Mouse (Mus musculus) granulocyte monocyte progenitor cell, adult 5-6 weeks (primary cell): Measurements from ENCODE around the gene Oard1. TPM values are rescaled to one million over a fixed set of nuclear protein-coding genes. Genes with fewer than 3 reads are reported as not detected.

Experiments
- ATAC-seq: replicated peaks from 2 replicates; pipeline ENCODE4 v1.8.0; 2016; ENCODE audit warnings: mild to moderate bottlenecking, moderate TSS enrichment, inconsistent platforms; ENCODE audit not compliant: poor library complexity, severe bottlenecking
- total RNA-seq, 2 experiments: library from RNA; stranded (forward) in 1 of 2; stranded (reverse) in 1 of 2; fragments of 200-712, 200-1000 nt in 1 of 2; fragments of >200 nt in 1 of 2; fragmentation: Nextera tagmentation in 1 of 2; gene quantifications; 2 replicates each; pipeline ENCODE4 v1.2.3; 2014 to 2017

The Oard1 gene
- total RNA-seq, 2 experiments from 2014 or later = 52.9 to 59.4 TPM

GRCm38 (mm10) chr17:48407910-48408525, 1.8 kb upstream of the Oard1 start:
- no peak for ATAC-seq

- peak; percentile 52 for ATAC-seq
Measured at GRCm38 (mm10) chr17:48408526-48409291, 1.1 kb upstream of the Oard1 start.

GRCm38 (mm10) chr17:48410299-48410785, 528 bp downstream of the Oard1 start:
- peak; percentile 8 for ATAC-seq

- ATAC-seq = no peak
Measured at GRCm38 (mm10) chr17:48411241-48411640, 1.4 kb downstream of the Oard1 start.

GRCm38 (mm10) chr17:48416011-48416410, 6.2 kb downstream of the Oard1 start:
- no peak for ATAC-seq

- peak; percentile 68 for ATAC-seq
Measured at GRCm38 (mm10) chr17:48416425-48417195, 6.8 kb downstream of the Oard1 start.

- no peak for ATAC-seq
Measured at GRCm38 (mm10) chr17:48417521-48417920, 7.7 kb downstream of the Oard1 start.

- ATAC-seq = peak; percentile 92
Measured at GRCm38 (mm10) chr17:48418174-48418573, 8.4 kb downstream of the Oard1 start.

- peak; percentile 10 for ATAC-seq
Measured at GRCm38 (mm10) chr17:48418781-48419180, 9.0 kb downstream of the Oard1 start.

GRCm38 (mm10) chr17:48419571-48419970, 9.8 kb downstream of the Oard1 start:
- no peak for ATAC-seq

- no peak for ATAC-seq
Measured at GRCm38 (mm10) chr17:48424237-48424636, 14.4 kb downstream of the Oard1 start.

GRCm38 (mm10) chr17:48425823-48426612, 16.2 kb downstream of the Oard1 start:
- ATAC-seq = peak; percentile 60

GRCm38 (mm10) chr17:48426991-48427750, 17.4 kb downstream of the Oard1 start:
- peak; percentile 18 for ATAC-seq

GRCm38 (mm10) chr17:48427852-48428530, 18.2 kb downstream of the Oard1 start:
- ATAC-seq = peak; percentile 56

- no peak for ATAC-seq
Measured at GRCm38 (mm10) chr17:48430394-48430793, 20.6 kb downstream of the Oard1 start.

GRCm38 (mm10) chr17:48431054-48431453, 21.2 kb downstream of the Oard1 start:
- ATAC-seq = no peak

GRCm38 (mm10) chr17:48432158-48432980, 22.6 kb downstream of the Oard1 start, which contains the start of gene Apobec2:
Gene Apobec2, minus strand, starts transcription at chr17:48432930.
- no peak for ATAC-seq
